Mouse (Mus musculus) left cerebral cortex, adult 18-20 months (tissue): ENCODE data around the gene Galntl6. TPM values are rescaled to one million over a fixed set of nuclear protein-coding genes. Genes with fewer than 3 reads are reported as not detected.

Experiments used
- DNase-seq, 2 experiments: peaks; one replicate each; pipeline ENCODE4 v3.0.0; 2021 to 2022; ENCODE audit warnings: low spot score in 2 of 2, mixed read lengths in 1 of 2
- long read RNA-seq, 2 experiments: library from polyadenylated mRNA; stranded (forward); transcript quantifications; one replicate each; pipeline ENCODE4 v2.0.0; 2021
- total RNA-seq, 2 experiments: library from RNA; stranded (reverse); gene quantifications; 2 replicates each; pipeline ENCODE4 v1.2.3; 2021

Galntl6 gene
- 10 to 100 TPM; 21.9 to 22.3 TPM for total RNA-seq
- long read RNA-seq, experiment 1, partial matches to known transcripts, result 1 of 5 reads
- long read RNA-seq, experiment 1, other reads (novel, unspliced or antisense), result 4 of 5 reads
- long read RNA-seq, experiment 2, partial matches to known transcripts, result 0 of 1 reads
- long read RNA-seq, experiment 2, other reads (novel, unspliced or antisense), result 1 of 1 reads

- DNase-seq, result peak; percentile 47 to 59
Measured at GRCm38 (mm10) chr8:58912196-58912839, at the start of gene Galntl6. Gene Galntl6, minus strand, starts transcription at chr8:58912640.

- no peak for DNase-seq
Measured at GRCm38 (mm10) chr8:58957195-58957739, 44.8 kb upstream of the Galntl6 start.

- DNase-seq, result no peak
Measured at GRCm38 (mm10) chr8:58943773-58944172, 31.3 kb upstream of the Galntl6 start.

GRCm38 (mm10) chr8:58931066-58931465 lies 18.6 kb upstream of the Galntl6 start:
- no peak for DNase-seq

- DNase-seq, result no peak
Measured at GRCm38 (mm10) chr8:58915142-58915541, 2.7 kb upstream of the Galntl6 start.

- no peak for DNase-seq
Measured at GRCm38 (mm10) chr8:58913640-58913968, 1.2 kb upstream of the Galntl6 start.

- peak in 1 of 2 experiments; percentile 44 for DNase-seq
Measured at GRCm38 (mm10) chr8:58912840-58913639, 600 bp upstream of the Galntl6 start.

GRCm38 (mm10) chr8:58911677-58912076 lies 763 bp downstream of the Galntl6 start, which contains the start of gene BC030500:
Gene BC030500, plus strand, starts transcription at chr8:58911755.
- DNase-seq, result no peak

- DNase-seq, result no peak
Measured at GRCm38 (mm10) chr8:58904465-58904864, 8.0 kb downstream of the Galntl6 start.

- DNase-seq, result no peak
Measured at GRCm38 (mm10) chr8:58895960-58896359, 16.5 kb downstream of the Galntl6 start.

- DNase-seq, result no peak
Measured at GRCm38 (mm10) chr8:58890591-58890990, 21.8 kb downstream of the Galntl6 start.

GRCm38 (mm10) chr8:58886405-58886804 lies 26.0 kb downstream of the Galntl6 start:
- no peak for DNase-seq

- no peak for DNase-seq
Measured at GRCm38 (mm10) chr8:58824347-58824746, 88.1 kb downstream of the Galntl6 start.

- peak; percentile 8 to 21 for DNase-seq
Measured at GRCm38 (mm10) chr8:58805190-58805589, 107.2 kb downstream of the Galntl6 start.

- DNase-seq, result no peak
Measured at GRCm38 (mm10) chr8:58801847-58802246, 110.6 kb downstream of the Galntl6 start.

GRCm38 (mm10) chr8:58753769-58754168 lies 158.7 kb downstream of the Galntl6 start:
- DNase-seq, result no peak

GRCm38 (mm10) chr8:58737963-58738362 lies 174.5 kb downstream of the Galntl6 start:
- DNase-seq, result no peak

GRCm38 (mm10) chr8:58691761-58692160 lies 220.7 kb downstream of the Galntl6 start:
- DNase-seq, result no peak

- DNase-seq, result no peak
Measured at GRCm38 (mm10) chr8:58677847-58678450, 234.5 kb downstream of the Galntl6 start.

- DNase-seq, result no peak
Measured at GRCm38 (mm10) chr8:58669075-58669474, 243.4 kb downstream of the Galntl6 start.

- no peak for DNase-seq
Measured at GRCm38 (mm10) chr8:58660019-58660418, 252.4 kb downstream of the Galntl6 start.
